Mouse (Mus musculus): Measurements from ENCODE around the gene Yeats2.

The Yeats2 gene

DNA sequence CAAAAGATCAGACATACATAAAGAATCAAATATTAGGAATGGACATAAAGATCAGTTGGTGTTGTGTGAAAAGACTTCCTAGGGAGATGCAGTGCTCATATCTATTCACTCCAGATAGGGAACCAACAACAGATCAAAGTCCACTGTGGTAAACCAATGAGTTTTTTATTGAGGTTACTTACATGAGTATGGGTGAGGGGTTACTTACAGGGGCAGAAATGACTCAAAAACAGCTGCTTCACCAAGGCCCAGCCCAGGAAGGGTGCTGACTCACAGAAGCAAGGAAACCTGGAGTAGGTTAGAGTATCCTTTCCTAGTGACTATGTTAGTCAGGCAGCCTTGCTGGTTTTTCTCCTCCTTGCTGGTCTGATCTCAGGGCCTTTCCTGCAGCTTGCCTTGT lies 51.2 kb downstream of the Yeats2 start:
- no peak for DNase-seq

DNA sequence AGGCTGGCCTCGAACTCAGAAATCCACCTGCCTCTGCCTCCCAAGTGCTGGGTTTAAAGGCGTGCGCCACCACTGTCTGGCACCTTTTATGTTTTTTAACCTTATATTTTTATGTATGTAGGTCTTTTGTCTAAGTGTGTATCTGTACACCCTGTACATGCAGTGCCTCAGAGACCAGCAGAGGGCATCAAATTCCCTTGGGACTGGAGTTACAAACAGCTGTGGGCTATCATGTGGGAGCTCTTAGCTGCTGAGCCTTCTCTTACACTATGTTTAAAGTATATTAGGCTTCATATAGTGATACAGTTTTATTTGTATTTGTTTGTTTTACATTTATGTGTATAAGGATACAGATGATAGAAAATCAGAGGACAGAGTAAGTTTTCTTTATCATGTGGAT lies 54.7 kb downstream of the Yeats2 start:
- DNase-seq: peak; percentile 51

GRCm38 (mm10) chr16:20196962-20197361 lies 56.1 kb downstream of the Yeats2 start:
- no peak for DNase-seq

GRCm38 (mm10) chr16:20199501-20200201 lies 58.8 kb downstream of the Yeats2 start:
- DNase-seq: no peak

GRCm38 (mm10) chr16:20213591-20214226 lies 72.8 kb downstream of the Yeats2 start:
- peak; percentile 66 for DNase-seq

- no peak for DNase-seq
These were observed 81.9 kb downstream of the Yeats2 start for GRCm38 (mm10) chr16:20222726-20223125.

DNA sequence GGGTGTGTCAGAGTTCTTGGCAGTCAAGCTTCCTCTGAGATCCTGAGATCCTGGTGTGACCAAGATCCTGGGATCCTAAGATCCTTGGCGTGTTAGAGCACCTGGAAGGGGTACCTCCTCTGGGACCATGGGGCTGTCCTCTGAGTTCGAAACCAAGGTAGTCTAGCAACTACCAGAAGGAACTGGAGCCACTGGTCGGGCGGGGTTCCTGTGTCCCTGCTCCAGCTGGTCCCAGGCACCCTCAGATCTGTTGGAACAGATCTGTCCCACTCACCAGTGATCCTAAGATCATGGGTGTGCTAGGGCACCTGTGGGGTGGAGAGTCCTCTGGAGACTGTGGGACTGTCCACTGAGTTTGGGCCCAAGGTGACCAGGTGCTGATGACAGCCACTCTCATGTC lies 85.8 kb downstream of the Yeats2 start:
- DNase-seq: no peak

GRCm38 (mm10) chr16:20227504-20227903 lies 86.6 kb downstream of the Yeats2 start:
- no peak for DNase-seq

GRCm38 (mm10) chr16:20228167-20228566 lies 87.3 kb downstream of the Yeats2 start:
- no peak for DNase-seq

DNA sequence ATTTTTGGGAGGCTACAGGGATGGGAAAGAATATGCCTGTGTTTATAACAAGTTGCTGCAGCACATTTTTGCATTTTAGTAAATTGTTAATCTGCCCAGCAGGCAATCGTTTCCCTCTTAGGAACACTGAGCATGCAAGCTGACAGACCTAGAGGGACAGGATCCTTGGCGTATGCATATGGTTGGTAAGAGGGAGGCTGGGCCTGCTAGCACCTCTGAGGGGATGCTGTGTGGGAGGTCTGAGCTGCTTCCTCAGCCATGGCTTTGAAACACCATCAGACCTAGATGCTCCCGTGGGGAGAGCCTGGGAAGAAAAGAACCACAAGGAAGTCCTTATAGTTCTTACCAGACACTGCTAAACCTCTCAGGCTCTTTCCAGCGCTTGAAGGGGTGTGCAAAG lies 93.5 kb downstream of the Yeats2 start:
- no peak for DNase-seq

DNA sequence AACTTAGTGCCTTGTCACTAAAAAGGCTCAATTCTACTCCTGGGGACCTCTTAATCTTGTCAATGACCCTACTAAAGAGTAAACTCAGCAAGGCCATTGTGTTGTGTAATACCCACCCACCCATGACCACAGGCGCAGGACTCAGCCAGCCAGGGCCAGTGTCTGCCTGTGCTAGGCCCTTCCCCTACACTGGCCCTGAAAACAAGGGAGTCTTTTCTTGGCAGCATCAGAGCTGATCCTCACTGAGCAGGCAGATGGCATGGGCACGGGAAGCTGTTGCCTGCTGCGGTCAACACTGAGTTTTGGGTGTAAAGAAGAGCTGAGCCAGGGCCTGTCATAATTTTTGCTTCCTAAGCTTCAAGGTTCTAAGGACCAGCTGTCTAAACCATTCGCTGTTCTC lies 96.6 kb downstream of the Yeats2 start:
- no peak for DNase-seq

GRCm38 (mm10) chr16:20238646-20239045 lies 97.8 kb downstream of the Yeats2 start:
- DNase-seq: no peak

DNA sequence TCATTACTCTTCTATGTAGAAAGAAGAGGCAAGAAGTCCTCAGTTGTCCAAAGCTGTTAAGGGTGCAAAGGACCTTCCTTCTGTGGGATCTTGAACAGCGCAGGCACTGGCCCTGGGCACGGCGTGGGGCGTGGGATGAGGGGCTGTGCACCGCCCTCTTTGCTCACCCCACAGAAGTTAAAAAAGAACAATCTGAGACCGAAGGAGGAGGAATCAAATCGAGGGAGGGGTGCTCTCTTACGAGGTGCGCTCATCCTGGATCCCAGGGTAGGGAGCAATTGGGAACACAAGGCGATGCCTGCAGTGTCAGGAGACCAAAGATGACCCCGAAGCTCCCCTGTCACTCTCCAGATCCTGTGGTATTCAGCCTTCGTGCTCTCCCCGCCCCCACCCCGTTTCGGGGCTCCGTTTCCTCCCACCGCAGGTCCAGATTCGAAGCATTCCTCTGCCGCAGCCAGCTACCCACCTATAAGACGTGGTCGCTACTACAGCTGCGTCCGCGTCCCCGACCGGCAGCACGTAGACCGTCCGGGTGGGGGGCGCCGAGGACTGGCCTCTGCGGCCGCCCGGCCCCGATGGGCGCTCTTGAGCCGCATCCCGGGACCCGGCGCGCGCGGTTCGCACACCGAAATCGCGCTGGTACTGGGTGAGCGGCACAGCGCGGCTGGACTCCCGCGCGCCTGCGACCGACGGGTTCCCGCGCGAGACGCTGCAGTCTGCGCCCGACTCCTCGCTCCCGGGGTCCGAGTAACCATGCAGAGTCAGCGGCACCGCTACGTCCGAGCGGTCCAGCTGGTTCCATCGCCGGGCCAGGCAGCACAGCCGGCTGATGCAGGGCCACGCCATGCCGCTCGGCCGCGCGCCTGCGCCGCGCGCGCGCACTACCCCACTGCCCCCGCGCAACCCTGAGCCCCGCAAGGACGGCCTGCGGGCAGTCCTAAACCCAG lies 99.9 kb downstream of the Yeats2 start, which contains the start of gene Map6d1:
Gene Map6d1, minus strand, starts transcription at position 891 of the 947 bp plus-strand sequence.
- peak; percentile 3 for DNase-seq

GRCm38 (mm10) chr16:20247103-20247502 lies 106.2 kb downstream of the Yeats2 start:
- no peak for DNase-seq

DNA sequence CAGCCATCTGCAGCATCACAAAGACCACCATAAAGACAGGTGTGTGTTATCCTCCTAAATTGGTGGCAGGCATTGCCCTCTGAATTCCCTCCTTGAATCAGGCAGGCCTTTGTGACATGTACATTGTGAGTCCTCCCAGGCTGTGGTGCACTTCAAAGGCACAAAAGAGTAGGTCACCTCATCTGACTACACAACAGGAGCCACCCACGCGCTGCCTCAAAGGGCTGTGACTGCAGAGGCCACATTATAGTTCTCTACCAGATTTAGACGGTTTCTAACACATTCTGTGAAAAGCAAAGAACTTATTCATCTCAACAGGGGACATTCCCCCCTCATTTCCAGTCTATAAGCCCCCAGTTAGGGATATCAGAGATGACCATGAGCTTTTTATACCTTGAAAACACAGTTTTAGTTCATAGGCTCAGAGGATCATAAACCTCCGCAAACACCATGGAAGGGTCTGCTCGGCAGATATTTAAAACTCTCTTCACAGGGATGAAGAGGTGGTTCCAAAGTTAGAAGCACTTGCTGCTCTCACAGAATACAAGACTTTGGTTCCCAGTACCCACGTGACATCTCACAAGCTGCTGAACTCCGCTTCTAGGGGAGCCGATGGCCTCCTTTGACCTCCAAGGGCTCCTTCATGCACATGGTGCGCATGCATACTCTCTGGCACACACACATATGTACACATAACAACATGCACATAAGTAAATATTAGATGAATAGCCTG lies 107.7 kb downstream of the Yeats2 start:
- DNase-seq: no peak

DNA sequence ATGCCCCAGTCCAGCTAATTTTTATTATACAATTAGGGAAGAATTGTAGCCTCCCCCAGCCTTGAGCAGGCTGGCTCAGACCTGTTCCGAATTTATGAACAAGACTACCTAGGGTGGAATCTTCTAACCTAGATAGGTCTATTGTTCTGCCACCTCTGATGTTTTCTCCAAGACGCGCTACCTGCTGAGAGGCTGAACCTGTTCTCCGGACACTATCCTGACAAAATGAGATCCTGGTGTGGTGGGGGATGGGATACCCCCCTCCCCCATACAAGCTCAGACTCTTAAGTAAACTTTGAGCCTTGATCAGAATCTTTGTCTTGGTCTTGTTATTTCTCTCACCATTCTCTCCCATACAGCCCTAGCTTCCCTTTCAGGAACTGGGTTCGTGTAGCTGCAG lies 117.1 kb downstream of the Yeats2 start:
- DNase-seq: no peak

- DNase-seq: no peak
These were observed 124.2 kb downstream of the Yeats2 start for GRCm38 (mm10) chr16:20265089-20265488.

GRCm38 (mm10) chr16:20271339-20271738 lies 130.5 kb downstream of the Yeats2 start:
- no peak for DNase-seq

- no peak for DNase-seq
These were observed 132.1 kb downstream of the Yeats2 start for GRCm38 (mm10) chr16:20272994-20273393.

- DNase-seq: no peak
These were observed 138.5 kb downstream of the Yeats2 start for GRCm38 (mm10) chr16:20279395-20279794.

DNA sequence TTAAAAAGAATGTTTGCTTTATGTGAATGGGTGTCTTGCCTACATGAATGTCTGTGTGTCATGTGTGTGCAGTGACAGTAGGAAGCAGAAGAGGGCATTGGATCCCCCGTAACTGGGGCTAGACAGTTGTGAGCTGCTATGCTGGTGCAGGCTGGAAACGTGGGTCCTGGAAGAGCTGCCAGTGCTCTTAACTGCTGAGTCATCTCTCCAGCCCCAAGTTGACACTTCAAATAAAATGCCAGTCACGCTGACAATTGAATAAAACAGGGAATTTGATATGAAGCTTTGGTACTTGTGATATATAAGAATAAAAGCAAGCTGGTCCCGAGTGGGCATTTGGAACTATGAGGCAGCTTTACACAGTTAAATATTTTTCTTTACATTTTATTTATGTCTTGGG lies 139.4 kb downstream of the Yeats2 start:
- no peak for DNase-seq

Data from lung, postnatal 36 days (tissue).